Mouse (Mus musculus) mature B cell (primary cell): Measurements from ENCODE around the gene Zfyve27.

Experiments used
- in situ Hi-C: fragments of 300-500 bp; cut with MboI; formaldehyde crosslinking; loops from 2 replicates; pipeline ENCODE4 v1.14.3; 2019

Zfyve27 gene

DNA sequence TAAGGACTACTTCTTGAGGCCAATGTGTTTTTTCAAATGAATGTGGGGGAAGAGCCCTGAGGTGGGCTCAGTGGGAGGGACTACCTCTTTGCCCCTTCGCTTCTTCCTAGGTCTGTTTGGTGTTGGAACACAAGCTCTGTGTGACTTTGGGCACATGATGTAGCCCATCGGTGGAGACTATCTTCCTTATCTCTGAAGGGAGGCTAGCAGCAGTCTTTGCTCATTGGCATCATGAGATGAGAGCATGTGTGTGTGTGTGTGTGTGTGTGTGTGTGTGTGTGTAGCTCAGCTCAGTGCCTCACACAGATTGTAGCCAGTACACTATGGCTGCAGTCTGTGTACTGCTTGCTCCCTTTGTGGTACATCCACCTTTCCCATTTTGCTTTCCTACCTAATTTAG is 13.7 kb downstream of the Zfyve27 start:
- in situ Hi-C loops: no loop called here

DNA sequence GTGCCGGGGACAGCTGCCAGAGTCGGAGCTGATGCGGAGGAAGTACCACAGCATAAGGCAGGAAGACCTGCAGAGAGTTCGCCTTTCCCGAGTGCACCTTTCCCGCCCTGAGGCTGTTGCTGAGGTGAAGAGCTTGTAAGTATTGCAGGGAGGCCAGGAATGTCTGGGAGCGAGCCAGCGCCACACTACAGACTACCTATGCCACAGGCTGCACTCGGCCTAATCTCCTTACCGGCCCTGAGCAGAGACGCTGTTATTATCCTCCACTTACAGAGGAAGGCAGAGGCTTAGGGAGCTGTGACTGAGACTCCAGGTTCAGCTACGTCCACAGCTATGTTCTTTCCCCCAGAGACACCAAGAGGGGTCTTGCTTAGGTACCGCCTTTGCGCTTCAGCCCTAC is 15.6 kb downstream of the Zfyve27 start:
- in situ Hi-C loops: no loop called here

DNA sequence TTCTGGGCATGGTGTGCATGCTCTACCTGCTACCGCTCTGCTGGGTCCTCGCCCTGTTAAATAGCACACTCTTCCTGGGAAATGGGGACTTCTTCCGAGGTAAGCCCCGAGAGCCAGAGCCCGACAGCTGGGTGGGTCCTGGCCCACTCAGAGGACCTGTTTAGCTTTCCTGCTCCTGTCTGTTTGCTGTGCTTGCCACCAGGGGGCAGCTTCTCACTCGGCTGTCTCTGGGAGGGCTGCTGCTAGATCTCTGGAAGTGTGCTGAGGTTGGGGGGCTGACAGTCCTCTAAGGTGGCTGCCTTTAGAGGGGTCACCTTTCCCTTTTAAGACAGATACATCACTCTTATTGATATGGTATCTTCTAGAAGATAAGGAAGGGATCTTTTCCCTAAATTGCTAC is 18.9 kb downstream of the Zfyve27 start:
- in situ Hi-C loops: no loop called here

DNA sequence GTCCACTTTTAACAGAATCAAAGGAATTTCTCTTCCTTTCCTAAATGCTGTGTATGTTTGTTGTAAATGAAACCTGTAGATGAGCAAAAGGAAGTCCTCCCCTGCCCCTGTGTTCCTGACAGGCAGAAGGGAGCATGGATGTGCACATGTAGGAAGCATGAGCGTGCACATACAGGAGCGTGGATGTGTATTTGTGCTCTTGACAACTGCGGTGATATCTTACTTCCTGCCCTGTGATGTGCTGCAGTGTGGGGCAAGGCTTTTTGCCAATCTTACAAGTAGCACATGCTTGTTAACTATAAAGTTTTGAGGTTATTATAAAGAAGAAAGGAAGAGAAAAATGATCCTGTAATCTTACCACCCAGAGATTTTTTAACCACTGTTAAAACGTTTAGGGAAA is 26.0 kb downstream of the Zfyve27 start:
- in situ Hi-C loops: no loop called here

DNA sequence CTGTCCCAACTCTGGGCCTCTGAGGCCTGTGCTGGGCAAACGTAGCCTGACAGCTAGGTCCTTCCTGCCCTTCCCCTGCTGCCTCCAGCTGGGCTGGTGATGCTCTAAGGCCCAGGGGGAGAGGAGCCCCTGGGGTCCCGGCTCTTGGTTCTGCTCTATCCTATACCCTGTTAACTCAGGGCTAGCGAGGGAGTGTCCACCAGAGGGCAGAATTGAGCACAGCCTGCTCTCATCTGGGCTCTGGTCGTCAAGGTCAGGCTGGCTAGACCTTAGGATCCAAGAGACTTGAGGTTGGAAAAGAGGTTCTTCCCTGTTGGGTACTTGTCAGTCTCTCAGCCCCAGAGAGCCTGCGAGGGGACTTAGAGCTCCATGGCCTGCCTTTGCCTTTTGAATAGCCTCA is 26.7 kb downstream of the Zfyve27 start:
- in situ Hi-C loops: no loop called here

DNA sequence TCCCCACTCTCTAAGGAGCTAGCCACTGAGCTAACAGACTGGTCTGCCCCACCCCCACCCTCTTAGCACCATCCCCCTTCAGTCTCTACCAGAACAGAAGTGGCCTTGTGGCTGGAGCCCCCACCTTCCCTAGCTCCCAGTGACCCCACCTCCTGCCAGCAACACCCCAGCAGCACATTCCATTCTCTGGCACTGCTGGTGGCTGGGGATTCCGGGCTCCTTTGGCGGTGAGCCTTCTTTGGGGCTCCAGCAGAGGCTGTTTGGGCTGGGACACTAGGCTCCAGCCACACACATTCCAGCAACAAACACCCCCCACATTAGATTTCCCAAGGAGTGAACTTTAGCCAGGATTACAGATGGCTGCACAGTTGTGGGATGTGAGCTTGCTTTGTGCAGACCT is 29.6 kb downstream of the Zfyve27 start:
- in situ Hi-C loops: no loop called here

DNA sequence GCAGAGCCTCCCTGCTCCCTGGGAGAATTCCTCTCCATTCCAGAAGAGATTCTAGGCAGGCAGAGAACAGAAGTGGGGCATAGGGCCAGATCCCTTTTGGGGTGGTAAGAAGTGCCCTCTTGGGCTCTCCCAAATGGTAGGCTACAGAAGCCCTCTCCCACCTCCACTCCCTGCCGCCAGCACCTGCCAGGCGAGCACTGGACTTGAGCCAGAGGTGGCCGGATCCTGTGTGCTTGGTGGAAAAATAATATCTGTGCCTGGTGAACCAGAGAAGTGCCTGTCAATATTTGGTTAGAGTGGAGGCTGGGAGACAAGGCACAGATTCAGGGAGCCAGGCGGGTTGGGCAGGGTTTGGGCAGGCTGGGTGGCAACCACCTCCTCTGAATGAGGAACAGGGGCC is 32.6 kb downstream of the Zfyve27 start:
- in situ Hi-C loops: no loop called here

DNA sequence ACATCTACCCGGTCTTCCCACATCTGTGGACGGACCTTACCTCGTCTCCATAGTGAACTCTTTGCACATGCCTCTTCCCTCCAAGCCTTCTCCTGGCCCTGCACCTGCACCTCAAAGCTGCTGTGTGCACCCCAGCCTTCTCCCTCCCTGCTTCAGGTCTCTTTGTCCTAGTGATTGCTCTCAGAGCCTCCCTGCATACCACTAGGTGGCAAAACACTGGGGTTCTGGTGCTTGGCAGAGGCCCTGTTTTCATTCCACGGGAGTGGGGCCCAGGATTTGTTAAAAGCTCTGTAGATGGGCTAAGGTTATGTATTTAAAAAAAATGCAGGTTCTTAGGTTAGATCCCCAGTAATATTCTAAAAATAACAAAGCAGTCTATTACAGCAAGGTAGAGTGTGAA is 33.3 kb downstream of the Zfyve27 start:
- in situ Hi-C loops: no loop called here

DNA sequence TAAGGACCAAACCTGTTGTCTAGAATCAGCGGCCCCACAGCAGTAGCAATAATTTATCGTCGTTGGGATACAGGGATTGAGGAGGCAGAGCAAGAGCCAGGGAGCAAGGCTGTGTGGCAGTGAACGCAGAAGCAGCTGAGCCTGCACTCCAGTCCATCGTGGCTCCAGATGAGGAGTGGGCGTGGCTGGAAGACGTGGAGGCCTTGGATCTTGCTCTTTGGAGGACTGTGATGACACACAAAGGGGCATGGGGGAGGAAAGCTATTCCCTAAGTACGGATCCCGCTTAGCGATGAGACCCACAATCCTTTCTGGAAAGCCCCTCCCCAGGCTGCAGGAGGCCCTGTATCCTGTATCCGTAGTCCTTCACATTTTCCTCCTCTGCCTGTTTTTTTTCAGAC is 34.3 kb downstream of the Zfyve27 start:
- in situ Hi-C loops: no loop called here

DNA sequence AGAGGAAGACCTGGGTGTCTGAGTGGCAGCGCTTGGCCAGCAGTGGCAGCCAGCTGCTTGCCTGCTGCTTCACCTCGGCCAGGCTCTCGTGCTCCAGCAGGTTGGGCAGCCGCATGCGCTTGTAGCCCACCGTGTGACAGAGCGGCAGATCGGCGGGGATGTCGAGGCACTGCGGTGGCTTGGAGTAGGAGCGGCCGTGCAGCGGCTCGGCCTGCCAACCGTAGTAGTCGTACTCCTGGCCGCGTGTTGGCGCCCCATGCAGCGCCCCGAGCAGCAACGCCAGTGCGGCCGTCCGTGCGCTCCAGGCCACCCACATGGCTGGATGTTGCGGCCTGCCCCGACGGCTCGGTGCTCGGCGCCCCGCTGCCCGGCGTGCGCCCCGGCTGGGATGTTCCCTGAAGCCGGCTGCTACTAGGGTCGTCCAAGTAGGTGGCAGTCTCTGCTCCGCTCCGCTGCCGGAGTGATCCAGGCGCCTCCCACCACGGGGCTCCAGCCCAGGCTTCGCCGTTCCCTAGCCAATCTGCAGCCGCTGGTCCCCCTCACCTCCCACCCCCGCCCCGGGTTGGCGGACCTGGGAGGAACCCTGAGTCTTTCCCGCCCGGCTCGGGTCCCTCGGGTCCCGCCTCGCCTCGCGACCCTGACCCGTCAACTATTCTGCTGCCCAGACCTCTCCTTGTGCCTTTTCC is 38.1 kb downstream of the Zfyve27 start, which contains the start of gene Sfrp5:
Sfrp5 (minus strand) TSS at position 557 of the 686 bp plus-strand sequence.
- in situ Hi-C loops: no loop called here

DNA sequence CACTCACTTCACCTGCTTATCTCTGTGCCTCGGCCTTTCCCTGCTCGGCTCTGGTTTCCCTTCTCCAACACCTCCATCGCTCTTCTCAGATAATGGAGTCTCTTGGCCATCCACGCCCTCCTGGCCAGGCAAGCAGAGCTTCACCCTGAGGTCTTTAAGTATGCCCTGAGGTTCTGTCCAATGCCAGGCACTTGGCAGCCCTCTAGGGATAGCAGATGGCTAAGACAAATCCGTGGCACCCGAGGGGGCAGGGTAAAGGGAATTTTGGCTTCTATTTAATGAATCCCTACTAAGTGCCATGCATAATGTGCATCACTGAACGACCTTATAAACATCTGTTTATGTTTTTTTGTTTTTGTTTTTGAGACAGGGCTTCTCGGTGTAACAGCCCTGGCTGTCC is 38.7 kb downstream of the Zfyve27 start:
- in situ Hi-C loops: no loop called here

DNA sequence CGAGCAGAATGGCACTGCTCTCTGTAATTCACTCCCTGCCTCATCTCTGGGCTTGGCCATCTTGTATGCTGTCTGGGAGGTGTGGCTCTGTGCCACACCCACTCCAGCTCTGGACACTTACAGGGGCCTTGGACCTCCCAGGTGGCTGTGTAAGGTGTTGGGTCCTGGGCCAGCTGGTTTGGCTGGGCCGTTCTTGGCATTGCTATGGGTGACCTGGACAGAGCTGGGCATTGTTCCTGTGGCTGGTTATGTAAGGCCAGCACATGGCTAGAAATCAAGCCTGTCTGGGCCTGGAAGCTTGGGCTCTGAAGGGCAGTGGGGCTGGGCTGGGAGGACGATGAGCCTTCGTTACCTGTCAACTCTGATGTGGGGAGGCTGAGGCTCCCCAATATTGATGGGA is 40.6 kb downstream of the Zfyve27 start:
- in situ Hi-C loops: no loop called here

DNA sequence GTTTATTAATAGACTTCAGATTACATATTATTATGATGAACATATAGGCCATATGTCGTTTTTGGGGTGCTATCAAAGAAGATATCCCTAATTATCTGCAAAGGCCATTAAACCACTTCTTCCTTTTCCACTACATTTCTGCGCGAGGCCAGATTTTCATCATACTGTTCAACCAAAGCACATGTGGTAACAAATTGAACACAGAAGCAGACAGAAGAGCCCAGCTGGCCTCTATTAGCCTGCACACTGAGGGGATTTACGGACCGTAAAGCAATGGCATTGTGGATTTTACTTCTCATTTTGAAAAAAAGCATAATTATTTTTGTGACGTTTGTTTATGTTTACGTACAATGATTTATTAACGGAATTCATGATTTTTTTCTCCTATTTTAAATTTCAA is 41.5 kb downstream of the Zfyve27 start:
- in situ Hi-C loops: no loop called here

DNA sequence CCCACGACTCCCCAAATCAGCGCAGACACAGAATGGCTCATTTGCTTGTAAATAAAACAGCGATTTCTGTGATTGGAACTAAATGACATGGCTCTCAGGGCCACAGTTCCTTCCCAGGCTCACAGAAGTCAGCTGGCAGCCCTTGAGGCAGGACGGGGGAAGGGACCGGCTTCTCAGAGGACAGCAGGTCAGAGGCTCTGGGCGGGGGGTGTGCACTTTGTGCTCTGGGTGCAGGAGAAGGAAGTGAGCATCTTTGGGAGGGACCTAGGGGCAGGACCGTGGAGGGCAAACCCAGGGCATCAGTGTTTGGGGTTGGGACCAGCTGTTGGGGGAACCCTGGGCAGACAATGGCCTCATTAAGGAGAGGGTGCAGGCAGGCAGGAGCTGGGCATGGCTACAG is 45.7 kb downstream of the Zfyve27 start:
- in situ Hi-C loops: no loop called here

DNA sequence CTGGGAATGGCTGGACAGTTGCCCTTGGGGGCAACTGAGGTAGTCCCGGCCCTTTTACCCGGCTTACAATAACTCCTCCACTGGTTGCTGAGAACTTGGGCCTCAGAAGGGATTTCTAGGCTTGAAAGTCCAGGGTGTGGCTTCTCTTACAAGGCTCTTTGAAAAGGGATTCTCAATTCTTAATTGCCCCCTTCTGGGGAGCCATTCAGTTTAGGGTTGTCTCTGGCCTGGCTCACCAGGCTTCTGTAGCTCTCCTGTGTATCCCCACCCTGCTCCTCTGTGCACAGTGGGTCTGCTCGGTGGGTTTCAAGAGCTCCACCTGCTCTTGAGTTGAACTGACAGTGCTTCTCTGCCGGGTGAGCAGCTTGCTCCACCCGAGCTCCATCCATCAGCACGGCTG is 46.2 kb downstream of the Zfyve27 start:
- in situ Hi-C loops: no loop called here

DNA sequence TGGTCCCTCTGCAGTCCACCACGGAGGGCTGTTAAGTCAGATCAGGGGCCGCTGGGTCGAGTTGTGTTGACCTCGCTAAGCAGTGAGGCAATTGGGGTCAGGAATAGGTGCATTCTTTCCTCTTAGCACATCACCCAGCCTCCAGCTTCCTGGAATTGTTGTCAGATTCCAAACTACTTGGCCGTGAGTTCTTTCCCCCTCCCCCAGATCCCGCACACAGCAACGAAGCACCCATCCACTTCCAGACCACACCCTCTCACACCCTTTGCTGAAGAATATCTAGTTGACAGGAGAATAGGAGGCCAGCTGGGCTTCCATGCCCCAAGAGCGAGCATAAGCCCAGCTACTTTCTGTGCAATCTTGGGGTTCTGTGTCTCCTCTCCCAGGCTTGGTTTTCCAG is 48.2 kb downstream of the Zfyve27 start:
- in situ Hi-C loops: no loop called here

DNA sequence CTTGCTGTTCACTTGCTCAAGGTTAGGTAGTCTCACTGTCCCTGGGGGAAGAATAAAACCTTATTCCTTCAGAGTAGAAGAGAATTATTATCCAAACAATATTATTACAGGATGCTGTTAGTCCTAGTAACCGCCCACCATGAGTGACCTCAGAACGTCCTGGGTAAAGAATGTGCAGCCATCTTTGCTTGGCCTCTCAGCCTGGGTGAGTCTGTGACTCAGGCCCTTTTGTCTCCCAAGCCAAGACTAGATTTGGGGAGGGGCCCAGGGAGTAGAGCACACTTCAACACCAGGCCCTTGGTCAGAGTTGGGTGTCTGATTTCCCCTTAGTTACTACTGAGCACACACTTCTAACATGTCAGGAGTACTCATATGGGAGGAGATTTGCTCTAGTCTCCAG is 50.9 kb downstream of the Zfyve27 start:
- in situ Hi-C loops: no loop called here

DNA sequence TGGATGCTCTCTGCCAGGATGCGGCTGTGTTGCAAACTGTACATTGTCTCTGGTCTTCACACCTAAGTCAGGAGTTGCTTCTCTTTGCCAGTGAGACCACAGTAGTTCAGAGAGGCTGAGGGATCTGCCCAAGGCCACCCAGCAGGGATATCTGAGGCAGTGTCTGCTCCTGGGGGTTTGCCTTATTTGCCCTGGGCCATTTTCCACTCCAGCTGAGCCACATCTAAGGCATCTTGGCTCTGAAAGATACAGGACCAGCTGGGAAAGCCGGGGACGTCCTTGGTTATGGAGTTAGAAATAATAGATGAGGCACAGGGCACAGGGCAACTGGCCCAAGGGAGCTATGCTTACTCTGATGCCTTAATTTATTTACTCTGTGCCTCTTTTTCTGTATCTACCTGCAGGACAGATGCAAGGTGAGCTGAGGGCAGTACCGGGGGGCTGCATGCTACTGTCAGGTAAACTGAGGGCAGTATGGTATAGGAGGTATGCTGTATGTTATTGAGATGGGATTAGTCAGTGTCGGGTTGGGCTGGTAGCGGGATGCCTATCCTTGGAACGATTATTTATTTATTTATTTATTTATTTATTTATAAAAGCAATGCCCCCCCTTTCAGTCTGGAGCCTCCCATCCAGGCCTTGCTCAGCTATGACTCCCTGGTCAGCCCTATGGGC is 53.1 kb downstream of the Zfyve27 start:
- in situ Hi-C loops: no loop called here

DNA sequence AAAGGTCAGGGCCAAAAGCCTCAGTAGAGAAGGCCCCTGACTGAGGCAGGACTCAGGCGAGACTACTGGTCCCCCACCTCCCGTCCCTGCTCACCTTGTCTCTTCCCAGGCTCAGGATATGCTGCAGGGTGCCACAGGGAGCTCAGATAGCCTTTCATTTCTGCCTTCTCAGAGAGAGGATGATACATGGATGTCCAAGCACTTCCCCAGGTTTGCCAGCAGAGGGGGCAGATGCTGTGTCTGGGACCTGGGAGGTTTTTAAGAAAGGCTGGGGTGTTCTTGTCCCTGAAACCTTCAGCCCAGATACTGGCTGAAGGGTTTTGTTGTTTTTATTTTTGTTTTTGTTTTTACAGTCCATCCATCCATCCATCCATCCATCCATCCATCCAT is 53.6 kb downstream of the Zfyve27 start:
- in situ Hi-C loops: no loop called here

DNA sequence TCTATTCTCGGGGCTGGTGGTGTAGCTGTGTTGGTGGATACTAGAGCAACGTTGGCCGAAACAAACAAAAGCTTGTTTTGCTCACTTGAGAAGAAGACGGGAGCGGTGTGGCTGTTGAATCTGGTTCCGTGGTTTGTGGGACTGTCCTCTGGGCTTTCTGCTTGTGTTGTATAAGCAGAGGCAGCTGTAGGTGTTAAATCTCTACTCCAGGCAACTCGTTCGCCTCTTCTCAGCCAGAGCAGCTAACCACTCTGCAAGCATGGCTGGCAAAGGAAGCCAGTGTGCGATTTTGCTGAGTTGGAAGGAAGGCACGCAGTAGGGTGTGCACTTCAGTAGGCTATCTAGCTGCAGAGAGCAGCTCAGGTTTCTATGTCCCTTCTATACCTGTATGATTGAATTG is 62.7 kb downstream of the Zfyve27 start:
- in situ Hi-C loops: no loop called here

DNA sequence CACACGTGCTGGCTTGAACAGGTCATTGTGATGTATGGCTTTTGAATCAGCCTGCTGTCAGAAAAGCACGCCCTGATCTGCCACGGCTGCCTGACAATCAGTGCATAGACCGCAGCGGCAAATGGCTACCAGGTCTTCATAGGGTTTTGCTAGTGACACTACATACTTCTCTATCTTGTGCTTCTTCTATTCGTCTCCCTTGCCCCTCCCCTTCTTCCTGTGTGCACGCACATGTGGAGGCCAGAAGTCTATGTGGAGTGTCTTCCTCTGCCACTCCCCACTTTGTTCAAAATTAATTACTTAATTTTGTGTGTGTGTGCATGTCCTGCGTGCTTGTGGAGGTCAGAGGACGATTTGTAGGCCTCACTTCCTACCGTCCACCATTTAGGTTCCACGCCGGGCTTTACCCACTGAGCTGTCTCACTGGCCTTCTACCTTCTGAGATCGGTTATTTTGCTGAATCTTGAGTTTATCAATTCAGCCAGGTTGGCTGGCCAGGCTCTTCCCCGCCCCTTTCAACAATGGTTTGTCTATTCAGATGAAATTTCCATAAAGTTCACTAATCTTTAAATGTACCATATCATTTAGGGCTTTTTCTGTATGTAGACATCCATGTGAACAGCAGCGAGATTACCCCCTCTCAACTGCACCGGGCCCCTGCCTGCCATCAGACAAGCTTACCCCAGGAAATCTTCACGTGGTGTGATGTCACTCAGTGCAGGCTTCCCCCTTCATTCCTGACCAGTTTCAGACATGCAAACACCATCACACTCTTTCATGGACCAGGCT is 65.9 kb downstream of the Zfyve27 start:
- in situ Hi-C loops: no loop called here

DNA sequence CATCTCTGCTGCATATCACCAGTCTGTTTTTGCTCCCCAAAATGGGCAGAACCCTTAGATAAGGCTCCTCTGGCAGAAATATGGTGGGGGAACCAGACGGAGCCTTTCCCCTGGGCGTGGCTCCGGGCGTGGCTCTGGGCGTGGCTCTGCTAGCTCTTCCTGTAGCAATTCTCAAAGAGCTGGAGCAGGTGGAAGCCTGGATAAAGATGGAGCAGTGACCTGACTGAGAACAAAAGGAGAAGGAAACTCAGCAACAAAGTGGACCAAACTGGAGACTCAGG is 66.5 kb downstream of the Zfyve27 start:
- in situ Hi-C loops: no loop called here

DNA sequence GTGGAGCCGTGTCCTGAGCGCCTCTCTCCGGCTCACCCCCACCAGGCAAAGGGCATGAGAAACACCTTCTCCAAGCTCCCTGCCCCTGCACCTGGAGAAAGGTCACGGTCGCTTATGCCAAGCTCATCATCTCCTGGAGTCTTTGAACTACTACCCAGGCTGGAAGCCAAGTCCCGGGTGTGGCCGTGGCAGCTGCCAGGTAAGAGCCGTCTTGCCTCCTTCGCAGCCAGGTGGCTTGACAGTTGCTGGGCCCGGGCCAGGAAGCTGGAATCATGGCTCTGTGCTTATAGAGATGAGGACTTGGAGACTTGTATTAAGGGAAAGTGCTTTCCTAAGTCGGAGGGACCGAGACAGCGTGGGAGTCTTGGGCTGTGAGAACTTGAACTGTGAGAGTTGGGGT is 67.2 kb downstream of the Zfyve27 start:
- in situ Hi-C loops: no loop called here
